Mouse (Mus musculus): ENCODE data around the gene Hspa12b. TPM values are rescaled to one million over a fixed set of nuclear protein-coding genes. Genes with fewer than 3 reads are reported as not detected.

Hspa12b gene
- polyA plus RNA-seq, 1 experiment from 2014 or later: 4.6 TPM

DNA sequence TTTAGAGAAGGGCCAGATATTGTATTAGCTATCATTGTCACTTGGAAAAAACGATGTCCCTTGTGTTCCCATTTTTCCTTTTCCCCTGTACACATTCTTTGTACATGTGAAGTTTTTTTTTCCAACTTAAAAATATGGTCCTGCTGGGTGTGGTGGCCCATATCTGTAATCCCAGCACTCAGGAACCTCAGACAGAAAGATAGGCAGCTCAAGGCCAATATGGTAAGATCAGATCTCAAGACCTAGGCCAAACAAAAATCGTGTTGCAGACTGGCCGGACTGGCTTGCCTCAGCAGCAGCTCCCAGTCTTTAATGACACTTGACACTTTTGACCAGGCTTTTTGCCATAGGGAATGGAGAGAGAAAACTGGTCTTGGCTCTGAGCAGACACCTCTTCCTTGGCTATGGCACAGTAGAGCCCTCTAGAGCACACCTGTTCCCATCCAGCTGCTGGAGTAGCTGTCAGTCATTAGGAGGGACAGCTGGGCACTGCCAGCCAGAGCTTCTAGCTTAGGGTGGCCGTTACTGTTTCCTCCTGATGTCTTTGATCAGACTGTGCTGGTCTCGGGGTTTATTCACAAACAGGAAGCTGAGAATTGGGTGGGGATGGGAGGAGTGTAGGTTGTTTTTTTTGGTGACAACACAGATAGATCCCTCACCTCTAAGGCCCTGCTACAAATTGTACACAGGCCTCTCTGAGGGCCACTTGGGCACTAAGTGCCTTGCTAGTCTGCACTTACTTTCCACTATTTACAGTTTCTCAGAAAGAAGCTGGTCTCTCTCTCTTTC lies 62.6 kb downstream of the Hspa12b start:
- peaks cover 16% of the 10 kb centered on the region for H3K36me3 ChIP-seq (ENCODE audit: control insufficient read depth, insufficient read depth, low read length)
- no peaks in the 10 kb centered on the region; the same call in 1 of the 2 replicates for H3K27me3 ChIP-seq (ENCODE audit: control insufficient read depth, insufficient read depth, low read length)
- no peak overlapping the region for H3K9ac ChIP-seq (ENCODE audit: low read depth, low read length)
- peak overlapping the region; percentile 89 for H3K27ac ChIP-seq (ENCODE audit: low read depth, low read length)
- peak overlapping the region; percentile 1 for H3K4me2 ChIP-seq (replicated peaks; ENCODE audit: low read depth, low read length)
- no peak overlapping the region for H3K4me3 ChIP-seq (ENCODE audit: low read depth, low read length)
- H3K4me1 ChIP-seq (replicated peaks; ENCODE audit: control insufficient read depth, insufficient read depth, low read length): peaks cover 13% of the 10 kb centered on the region
- no peaks in the 10 kb centered on the region for H3K9me3 ChIP-seq (ENCODE audit: control insufficient read depth, low read length)
- no peak for ATAC-seq (ENCODE audit: low FRiP score)
- 41% methylated on average over 5 of the region's 5 CpGs for WGBS
- no peak for DNase-seq (ENCODE audit: low spot score)

DNA sequence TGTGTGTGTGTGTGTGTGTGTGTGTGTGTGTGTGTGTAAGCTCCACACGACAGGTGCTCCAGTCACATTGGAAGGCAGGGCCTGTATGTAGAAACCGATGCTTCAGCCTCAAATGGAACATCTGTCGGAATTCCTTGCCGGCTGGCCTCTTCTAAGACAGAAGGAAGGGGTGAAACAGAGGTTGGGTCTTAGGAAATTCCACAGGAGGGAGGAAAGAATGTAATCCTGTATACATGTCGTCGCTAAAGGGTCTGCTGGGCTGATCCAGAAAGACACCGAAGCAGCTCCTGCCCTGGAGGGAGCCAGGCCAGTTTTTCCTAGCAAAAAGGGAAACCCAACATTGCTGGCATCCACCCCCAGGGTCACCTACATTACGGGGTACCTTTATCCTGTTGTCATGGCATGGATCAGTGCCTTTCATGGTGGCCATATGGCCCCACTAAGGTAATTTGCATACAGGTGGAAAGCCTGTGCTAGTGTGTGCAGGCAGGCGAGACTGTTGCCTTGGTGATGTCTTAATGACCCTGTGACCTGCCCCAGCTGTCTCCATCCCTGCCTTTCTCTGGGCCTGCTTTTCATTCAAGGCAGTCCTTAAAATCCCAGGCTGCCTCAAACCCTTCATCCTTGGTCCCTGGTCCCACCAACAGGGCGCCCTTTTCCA lies 63.4 kb downstream of the Hspa12b start:
- H3K27ac ChIP-seq (ENCODE audit: low read depth, low read length): peak overlapping the region; percentile 89
- H3K27me3 ChIP-seq (ENCODE audit: control insufficient read depth, insufficient read depth, low read length): no peaks in the 10 kb centered on the region; the same call in 1 of the 2 replicates
- DNase-seq (ENCODE audit: low spot score) (peak; percentile 82), ATAC-seq (ENCODE audit: low FRiP score) (peak; percentile 82)
- H3K9ac ChIP-seq (ENCODE audit: low read depth, low read length): no peak overlapping the region
- no peaks in the 10 kb centered on the region for H3K9me3 ChIP-seq (ENCODE audit: control insufficient read depth, low read length)
- H3K4me2 ChIP-seq (replicated peaks; ENCODE audit: low read depth, low read length): peak overlapping the region; percentile 23; the same call in 1 of the 2 replicates
- H3K36me3 ChIP-seq (ENCODE audit: control insufficient read depth, insufficient read depth, low read length): peaks cover 17% of the 10 kb centered on the region
- 14% methylated on average over 10 of the region's 10 CpGs for WGBS
- peaks cover 13% of the 10 kb centered on the region for H3K4me1 ChIP-seq (replicated peaks; ENCODE audit: control insufficient read depth, insufficient read depth, low read length)
- H3K4me3 ChIP-seq (ENCODE audit: low read depth, low read length): no peak overlapping the region

DNA sequence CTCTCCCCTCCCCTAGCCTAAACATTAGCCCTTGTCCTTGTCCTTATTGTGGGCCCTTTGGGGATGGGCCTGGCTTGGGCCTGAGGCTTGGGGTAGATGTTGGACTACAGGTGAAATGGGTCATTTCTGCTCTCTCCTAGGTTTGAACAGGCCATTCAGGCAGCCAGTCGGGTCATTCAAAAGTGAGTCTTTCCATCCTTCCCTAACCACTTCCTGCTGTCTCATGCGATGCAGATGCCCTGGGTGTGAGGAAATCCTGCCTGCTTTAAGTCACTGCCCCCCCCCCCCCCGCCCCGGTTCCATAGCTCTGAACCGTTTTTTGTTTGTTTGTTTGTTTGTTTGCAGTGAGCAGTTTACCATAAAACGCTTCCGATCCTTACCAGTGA lies 63.9 kb downstream of the Hspa12b start:
- peaks cover 17% of the 10 kb centered on the region for H3K36me3 ChIP-seq (ENCODE audit: control insufficient read depth, insufficient read depth, low read length)

More for the DNA sequence above, 63.9 kb downstream of the Hspa12b start:
- Histone ChIP-seq H3K4me3 (ENCODE audit: low read depth, low read length) (no peak overlapping the region), H3K27me3 (ENCODE audit: control insufficient read depth, insufficient read depth, low read length) (no peaks in the 10 kb centered on the region), H3K27ac (ENCODE audit: low read depth, low read length) (peak overlapping the region; percentile 89), H3K9me3 (ENCODE audit: control insufficient read depth, low read length) (no peaks in the 10 kb centered on the region), H3K4me2 (replicated peaks; ENCODE audit: low read depth, low read length) (peak overlapping the region; percentile 23; the same call in 1 of the 2 replicates), H3K4me1 (replicated peaks; ENCODE audit: control insufficient read depth, insufficient read depth, low read length) (peaks cover 10% of the 10 kb centered on the region), H3K9ac (ENCODE audit: low read depth, low read length) (no peak overlapping the region)
- DNase-seq (ENCODE audit: low spot score): no peak
- no peak for ATAC-seq (ENCODE audit: low FRiP score)
- WGBS: 67% methylated on average over 7 of the region's 7 CpGs

Other genes with a start within 250 kb of the Hspa12b start
- 66.8 and 70.6 TPM in 2 replicates for gene 4930402H24Rik, start 220.9 kb upstream of the Hspa12b start, polyA plus RNA-seq (2014; fragmentation: Nextera tagmentation; extraction: Ambion mirVana)
- 9.3 and 9.9 TPM in 2 replicates for gene Atrn, start 220.8 kb upstream of the Hspa12b start, polyA plus RNA-seq (2014; fragmentation: Nextera tagmentation; extraction: Ambion mirVana)
- 5.6 and 6.1 TPM in 2 replicates for gene Gfra4, start 84.2 kb upstream of the Hspa12b start, polyA plus RNA-seq (2014; fragmentation: Nextera tagmentation; extraction: Ambion mirVana)
- 0.54 and 0.66 TPM in 2 replicates for gene Adam33, start 63.5 kb upstream of the Hspa12b start, polyA plus RNA-seq (2014; fragmentation: Nextera tagmentation; extraction: Ambion mirVana)
- 0.10 and 0.15 TPM in 2 replicates for gene Siglec1, start 40.5 kb upstream of the Hspa12b start, polyA plus RNA-seq (2014; fragmentation: Nextera tagmentation; extraction: Ambion mirVana)
- gene Gm11037, start 6.2 kb downstream of the Hspa12b start, polyA plus RNA-seq (2014; fragmentation: Nextera tagmentation; extraction: Ambion mirVana): not detected in 2 replicates
- gene 1700037H04Rik, start 32.8 kb downstream of the Hspa12b start, polyA plus RNA-seq (2014; fragmentation: Nextera tagmentation; extraction: Ambion mirVana): 122 and 123 TPM in 2 replicates
- gene Cenpb, start 52.8 kb downstream of the Hspa12b start, polyA plus RNA-seq (2014; fragmentation: Nextera tagmentation; extraction: Ambion mirVana): 8.8 and 9.0 TPM in 2 replicates
- gene Cdc25b, start 59.7 kb downstream of the Hspa12b start, polyA plus RNA-seq (2014; fragmentation: Nextera tagmentation; extraction: Ambion mirVana): 102 and 106 TPM in 2 replicates
- gene Spef1, start 60.0 kb downstream of the Hspa12b start, polyA plus RNA-seq (2014; fragmentation: Nextera tagmentation; extraction: Ambion mirVana): 7.7 and 9.4 TPM in 2 replicates
- gene Ap5s1, start 79.8 kb downstream of the Hspa12b start, polyA plus RNA-seq (2014; fragmentation: Nextera tagmentation; extraction: Ambion mirVana): 23.9 and 25.2 TPM in 2 replicates
- gene Mavs, start 106.8 kb downstream of the Hspa12b start, polyA plus RNA-seq (2014; fragmentation: Nextera tagmentation; extraction: Ambion mirVana): 8.7 and 10.7 TPM in 2 replicates
- gene Pank2, start 135.2 kb downstream of the Hspa12b start, polyA plus RNA-seq (2014; fragmentation: Nextera tagmentation; extraction: Ambion mirVana): 49.6 and 58.0 TPM in 2 replicates
- gene Rnf24, start 225.6 kb downstream of the Hspa12b start, polyA plus RNA-seq (2014; fragmentation: Nextera tagmentation; extraction: Ambion mirVana): 12.0 and 13.6 TPM in 2 replicates

Measured in hindbrain, embryonic 11.5 days (tissue).